Mouse (Mus musculus): Measurements from ENCODE around the gene Sh2d3c.

GRCm38 (mm10) chr2:32779131-32779530, 58.3 kb downstream of the Sh2d3c start:
- TF ChIP-seq CTCF (IDR thresholded peaks at IDR 0.05; ENCODE audit: low read depth) (peak; percentile 86), EP300 (IDR thresholded peaks at IDR 0.05; ENCODE audit: low read depth) (no peak)
